Mouse (Mus musculus) heart, embryonic 15.5 days (tissue): ENCODE measurements around the gene Capn1. TPM values are rescaled to one million over a fixed set of nuclear protein-coding genes. Genes with fewer than 3 reads are reported as not detected.

ENCODE experiments used
- ATAC-seq: fragments of 200-750 bp; cut with Nextera tagmentation; replicated peaks from 2 replicates; pipeline ENCODE4 v1.8.0; 2017; ENCODE audit warnings: low read depth, moderate TSS enrichment; ENCODE audit not compliant: insufficient number of reproducible peaks, insufficient read depth, low FRiP score
- H3K27ac ChIP-seq: fragments of 300-500 bp; sonication (generic); 2 replicates; pipeline ENCODE4 v1.5.1; 2015; ENCODE audit warnings: mild to moderate bottlenecking, inconsistent platforms
- H3K27me3 ChIP-seq: fragments of 300-500 bp; sonication (generic); 2 replicates; pipeline ENCODE4 v1.6.1; 2015; ENCODE audit warnings: inconsistent platforms
- H3K36me3 ChIP-seq: fragments of 300-500 bp; sonication (generic); 2 replicates; pipeline ENCODE4 v1.6.1; 2015; ENCODE audit warnings: mild to moderate bottlenecking, inconsistent platforms
- H3K4me1 ChIP-seq: fragments of 300-500 bp; sonication (generic); replicated peaks from 2 replicates; pipeline ENCODE4 v1.6.1; 2015; ENCODE audit warnings: inconsistent platforms
- H3K4me2 ChIP-seq: fragments of 300-500 bp; sonication (generic); 2 replicates; pipeline ENCODE4 v1.6.1; 2015; ENCODE audit warnings: inconsistent platforms, mild to moderate bottlenecking, moderate library complexity
- H3K4me3 ChIP-seq: fragments of 300-500 bp; sonication (generic); 2 replicates; pipeline ENCODE4 v1.5.1; 2015; ENCODE audit warnings: mild to moderate bottlenecking, inconsistent platforms
- H3K9ac ChIP-seq: fragments of 300-500 bp; sonication (generic); 2 replicates; pipeline ENCODE4 v1.6.1; 2015; ENCODE audit warnings: mild to moderate bottlenecking, inconsistent platforms
- H3K9me3 ChIP-seq: fragments of 300-500 bp; sonication (generic); replicated peaks from 2 replicates; pipeline ENCODE4 v1.6.1; 2016; ENCODE audit warnings: inconsistent platforms
- WGBS: fragments of 180-500 bp; shearing (Covaris S2); methylation state at CpG from one replicate; pipeline ENCODE4 v1.1.7; 2015; ENCODE audit warnings: mixed read lengths; 5-methylcytosine and 5-hydroxymethylcytosine counted together
- polyA plus RNA-seq: library from polyadenylated mRNA; unstranded; fragments of >200 nt; fragmentation: Nextera tagmentation; extraction: Ambion mirVana; gene quantifications from 2 replicates; pipeline ENCODE4 v1.2.1, GENCODE M21; 2015

Capn1 gene
- polyA plus RNA-seq, 1 experiment from 2014 or later, result 6.6 TPM

DNA sequence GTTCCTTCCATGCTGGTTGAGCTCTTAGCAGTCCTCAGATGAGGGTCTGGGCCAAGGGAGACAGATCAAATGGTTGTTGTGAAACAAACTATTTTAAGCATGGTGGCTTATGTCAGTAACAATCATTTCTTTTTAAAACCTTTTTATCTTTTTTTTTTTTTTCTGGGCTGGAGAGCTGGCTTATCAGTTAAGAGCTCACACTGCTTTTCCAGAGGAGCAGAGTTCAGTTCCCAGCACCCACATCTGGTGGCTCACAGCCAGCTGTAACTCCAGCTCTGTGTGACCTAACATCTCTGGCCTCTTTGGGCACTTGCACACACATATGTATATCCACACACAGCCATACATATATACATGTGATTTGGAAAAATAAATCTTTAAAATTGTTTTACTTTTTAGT is 22.0 kb upstream of the Capn1 start:
- Histone ChIP-seq H3K27me3 (no peaks in the 10 kb centered on the region), H3K9me3 (no peaks in the 10 kb centered on the region), H3K4me1 (no peaks in the 10 kb centered on the region), H3K4me2 (no peak overlapping the region), H3K9ac (no peak overlapping the region), H3K4me3 (no peak overlapping the region), H3K36me3 (no peaks in the 10 kb centered on the region), H3K27ac (no peak overlapping the region)
- no peak for ATAC-seq

- no peak overlapping the region for H3K9ac ChIP-seq
- no peaks in the 10 kb centered on the region for H3K9me3 ChIP-seq
- no peak overlapping the region for H3K27ac ChIP-seq
- no peaks in the 10 kb centered on the region for H3K27me3 ChIP-seq
- ATAC-seq, result no peak
- WGBS, result 63% methylated on average over 9 of the region's 9 CpGs
- H3K4me3 ChIP-seq, result no peak overlapping the region
- H3K4me2 ChIP-seq, result no peak overlapping the region
- no peaks in the 10 kb centered on the region for H3K36me3 ChIP-seq
- no peaks in the 10 kb centered on the region for H3K4me1 ChIP-seq
Observed at GRCm38 (mm10) chr19:6035966-6036585, 20.4 kb upstream of the Capn1 start.

- Histone ChIP-seq H3K27ac (no peak overlapping the region), H3K36me3 (no peaks in the 10 kb centered on the region), H3K27me3 (no peaks in the 10 kb centered on the region), H3K4me1 (no peaks in the 10 kb centered on the region), H3K9me3 (no peaks in the 10 kb centered on the region), H3K4me3 (no peak overlapping the region), H3K9ac (no peak overlapping the region), H3K4me2 (no peak overlapping the region)
- ATAC-seq, result no peak
- WGBS, result 58% methylated on average over 13 of the region's 14 CpGs
Observed at GRCm38 (mm10) chr19:6030520-6031280, 15.0 kb upstream of the Capn1 start.

DNA sequence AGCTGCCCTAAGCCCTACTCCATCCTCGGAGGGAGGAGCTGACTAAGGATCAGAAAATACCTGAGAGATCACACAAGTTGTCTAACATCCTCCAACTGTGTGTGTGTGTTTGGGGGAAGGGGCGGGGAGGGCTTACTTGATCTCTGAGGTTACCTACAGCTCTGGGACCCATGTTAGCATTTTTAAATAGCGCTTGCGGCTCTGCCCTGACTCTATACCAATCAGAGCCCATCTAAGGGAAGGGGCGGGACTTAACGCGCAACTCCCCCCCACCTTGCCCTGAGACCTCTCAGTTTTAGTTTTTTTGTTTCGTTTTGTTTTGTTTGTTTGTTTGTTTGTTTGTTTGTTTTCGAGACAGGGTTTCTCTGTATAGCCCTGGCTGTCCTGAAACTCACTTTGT is 13.7 kb upstream of the Capn1 start:
- no peaks in the 10 kb centered on the region for H3K4me1 ChIP-seq
- 67% methylated on average over 9 of the region's 9 CpGs for WGBS

DNA sequence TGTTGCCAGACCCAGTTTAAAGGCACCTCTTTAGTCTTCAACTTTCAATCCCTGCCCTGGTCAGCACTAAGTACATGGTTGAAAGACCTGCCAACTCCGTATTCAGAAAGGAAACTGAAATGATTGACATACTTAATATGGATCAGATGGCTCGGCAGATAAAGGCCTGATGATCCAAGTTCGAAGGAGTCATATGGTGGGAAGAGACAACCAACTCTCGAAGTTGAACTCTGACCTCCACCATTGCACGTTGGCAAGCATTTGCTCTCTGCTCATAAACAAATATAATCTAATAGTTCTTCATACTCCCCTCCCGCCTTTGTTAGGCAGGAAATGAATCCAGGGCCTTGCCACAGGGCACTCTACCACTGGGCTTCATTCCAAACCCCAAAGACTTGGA is 13.3 kb upstream of the Capn1 start:
- H3K27me3 ChIP-seq, result no peaks in the 10 kb centered on the region
- no peak overlapping the region for H3K27ac ChIP-seq
- H3K4me3 ChIP-seq, result no peak overlapping the region
- no peaks in the 10 kb centered on the region for H3K36me3 ChIP-seq
- H3K9ac ChIP-seq, result no peak overlapping the region
- H3K9me3 ChIP-seq, result no peaks in the 10 kb centered on the region
- no peak overlapping the region for H3K4me2 ChIP-seq
- ATAC-seq, result no peak
- no peaks in the 10 kb centered on the region for H3K4me1 ChIP-seq
- 71% methylated on average over 6 of the region's 6 CpGs for WGBS

More for the DNA sequence above, 13.7 kb upstream of the Capn1 start:
- Histone ChIP-seq H3K4me2 (no peak overlapping the region), H3K27me3 (no peaks in the 10 kb centered on the region), H3K9me3 (no peaks in the 10 kb centered on the region), H3K27ac (no peak overlapping the region), H3K36me3 (no peaks in the 10 kb centered on the region), H3K4me3 (no peak overlapping the region), H3K9ac (no peak overlapping the region)
- ATAC-seq, result no peak

DNA sequence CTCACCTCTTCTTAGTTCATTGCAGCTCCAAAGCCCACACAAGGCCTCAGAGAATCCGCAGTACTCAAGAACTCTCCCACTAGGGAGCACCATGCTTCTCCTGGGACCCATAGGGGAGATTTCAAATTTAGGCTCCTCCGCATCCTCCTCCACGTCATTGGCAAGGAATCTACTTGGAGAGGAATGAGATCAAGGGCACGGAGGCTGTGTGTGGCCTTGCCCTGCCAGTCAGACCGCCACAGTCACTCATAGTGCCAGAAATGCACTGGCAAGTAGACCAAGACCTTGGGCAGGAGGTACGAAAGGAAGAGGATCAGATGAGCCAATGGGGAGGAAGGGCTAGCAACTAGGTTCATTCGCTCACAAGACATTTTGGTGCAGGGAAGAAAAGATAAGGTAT is 8.2 kb upstream of the Capn1 start:
- no peak overlapping the region for H3K4me2 ChIP-seq
- ATAC-seq, result no peak
- H3K27ac ChIP-seq, result no peak overlapping the region
- no peak overlapping the region for H3K9ac ChIP-seq
- no peaks in the 10 kb centered on the region for H3K4me1 ChIP-seq
- no peaks in the 10 kb centered on the region for H3K9me3 ChIP-seq
- no peaks in the 10 kb centered on the region for H3K27me3 ChIP-seq
- no peak overlapping the region for H3K4me3 ChIP-seq
- no peaks in the 10 kb centered on the region for H3K36me3 ChIP-seq
- 73% methylated on average over 7 of the region's 7 CpGs for WGBS

DNA sequence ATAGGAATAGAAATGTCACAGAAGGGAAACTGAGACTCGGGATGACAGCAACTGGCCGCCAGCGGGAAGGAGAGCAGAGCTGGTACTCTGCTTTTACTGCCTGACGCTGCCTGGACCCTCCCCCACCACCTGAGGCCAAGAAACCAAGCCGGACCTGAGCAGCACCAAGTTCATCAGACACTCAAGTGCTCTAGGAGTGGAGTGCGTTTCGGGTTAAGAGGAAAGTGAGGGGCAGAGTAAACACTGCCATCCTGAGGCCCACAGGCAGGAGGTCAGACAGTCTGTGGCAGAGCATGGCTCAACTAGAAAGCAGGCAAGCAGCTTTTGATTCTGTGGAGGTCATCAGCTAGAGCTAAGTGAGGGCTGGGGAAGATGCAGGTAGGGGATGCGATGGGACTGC is 7.4 kb upstream of the Capn1 start:
- H3K4me2 ChIP-seq, result no peak overlapping the region
- H3K27me3 ChIP-seq, result no peaks in the 10 kb centered on the region
- no peaks in the 10 kb centered on the region for H3K9me3 ChIP-seq
- H3K9ac ChIP-seq, result no peak overlapping the region
- H3K4me3 ChIP-seq, result no peak overlapping the region
- 48% methylated on average over 8 of the region's 8 CpGs for WGBS
- no peaks in the 10 kb centered on the region for H3K4me1 ChIP-seq
- no peaks in the 10 kb centered on the region for H3K36me3 ChIP-seq
- H3K27ac ChIP-seq, result no peak overlapping the region
- no peak for ATAC-seq

- no peaks in the 10 kb centered on the region for H3K36me3 ChIP-seq
- H3K27ac ChIP-seq, result no peak overlapping the region
- 43% methylated on average over 3 of the region's 3 CpGs for WGBS
- H3K4me1 ChIP-seq, result peaks cover 10% of the 10 kb centered on the region
- no peak for ATAC-seq
- no peaks in the 10 kb centered on the region for H3K27me3 ChIP-seq
- no peak overlapping the region for H3K4me2 ChIP-seq
- H3K9me3 ChIP-seq, result no peaks in the 10 kb centered on the region
- no peak overlapping the region for H3K9ac ChIP-seq
- H3K4me3 ChIP-seq, result no peak overlapping the region
Observed at GRCm38 (mm10) chr19:6020276-6020675, 4.6 kb upstream of the Capn1 start.

GRCm38 (mm10) chr19:6018142-6019089 is 2.7 kb upstream of the Capn1 start:
- Histone ChIP-seq H3K4me1 (peaks cover 19% of the 10 kb centered on the region), H3K27me3 (0 out of 2 replicates have a peak, but pooled peaks cover 4% of the 10 kb centered on the region), H3K4me3 (no peak overlapping the region), H3K27ac (no peak overlapping the region), H3K36me3 (no peaks in the 10 kb centered on the region), H3K9me3 (no peaks in the 10 kb centered on the region), H3K4me2 (no peak overlapping the region), H3K9ac (no peak overlapping the region)
- 30% methylated on average over 15 of the region's 15 CpGs for WGBS
- ATAC-seq, result no peak

GRCm38 (mm10) chr19:6016532-6016931 is 835 bp upstream of the Capn1 start:
- 0 out of 2 replicates have a peak overlapping the region, but pooled peaks have one; percentile 70 for H3K4me3 ChIP-seq
- no peak overlapping the region for H3K27ac ChIP-seq
- no peak for ATAC-seq
- WGBS, result 49% methylated on average over 7 of the region's 7 CpGs
- H3K27me3 ChIP-seq, result 0 out of 2 replicates have a peak, but pooled peaks cover 4% of the 10 kb centered on the region
- peaks cover 19% of the 10 kb centered on the region for H3K4me1 ChIP-seq
- peak overlapping the region; percentile 92 for H3K4me2 ChIP-seq
- no peaks in the 10 kb centered on the region for H3K36me3 ChIP-seq
- H3K9me3 ChIP-seq, result no peaks in the 10 kb centered on the region
- no peak overlapping the region for H3K9ac ChIP-seq

DNA sequence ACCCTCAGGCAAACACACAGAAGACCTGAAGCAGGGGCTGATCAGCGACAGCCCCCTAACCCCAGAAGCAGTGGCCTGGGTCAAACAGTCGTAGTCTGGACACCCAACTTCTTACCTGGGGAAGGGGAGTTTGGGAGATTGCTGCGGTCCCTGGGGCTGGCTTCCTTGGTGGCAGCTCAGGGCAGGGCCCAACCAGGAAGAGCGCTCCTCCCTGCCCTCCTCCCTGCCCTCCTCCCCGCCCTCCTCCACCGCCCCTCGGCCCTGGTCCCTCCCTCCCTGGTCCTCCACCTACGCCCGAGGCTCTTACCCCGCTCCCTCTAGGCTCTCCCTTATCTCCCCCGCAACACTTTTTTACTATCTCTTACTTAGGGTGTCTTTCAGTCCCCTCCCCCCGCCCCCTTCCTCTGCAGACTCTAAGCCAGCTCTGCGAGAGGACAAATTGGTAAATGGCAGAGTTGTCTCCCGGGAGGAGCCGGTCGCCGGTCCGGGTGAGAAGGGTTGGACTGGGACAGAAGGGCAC is 646 bp downstream of the Capn1 start:
- Histone ChIP-seq H3K4me3 (peak overlapping the region; percentile 70), H3K27ac (peak overlapping the region; percentile 75), H3K4me1 (peaks cover 19% of the 10 kb centered on the region), H3K4me2 (peak overlapping the region; percentile 92), H3K9ac (peak overlapping the region; percentile 71), H3K9me3 (no peaks in the 10 kb centered on the region), H3K27me3 (0 out of 2 replicates have a peak, but pooled peaks cover 4% of the 10 kb centered on the region), H3K36me3 (no peaks in the 10 kb centered on the region)
- peak; percentile 83 for ATAC-seq
- under 1% methylated on average over 18 of the region's 18 CpGs for WGBS
